Mouse (Mus musculus): ENCODE measurements at regions not wholly inside any gene's neighbourhood (a gene's known extent, or its start where the extent isn't known, plus 50 kb on each side); places are given as distances from the start of the nearest gene placed in this dataset.

DNA sequence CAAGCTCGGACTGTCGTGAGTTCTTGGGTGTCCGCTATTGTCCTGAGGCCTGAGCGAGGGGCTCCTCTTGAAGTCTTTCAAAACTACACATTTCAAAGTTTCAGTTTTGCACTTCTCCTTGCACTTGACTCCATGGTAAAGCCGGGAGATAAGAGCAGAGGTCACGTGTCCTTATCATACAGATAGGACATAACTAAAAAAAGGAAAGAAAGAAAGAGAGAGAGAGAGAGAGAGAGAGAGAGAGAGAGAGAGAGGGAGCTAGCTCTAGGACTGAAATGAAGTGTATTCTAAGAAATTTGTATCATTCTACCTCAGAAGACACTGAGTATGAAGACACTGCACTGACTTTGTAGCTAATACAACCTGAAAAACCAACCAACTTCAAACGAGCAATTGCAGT, 114.8 kb upstream of the Spred2 start:
- Histone ChIP-seq H3K27ac (ENCODE audit: control insufficient read depth, insufficient read depth, low read depth, low read length) (no peak overlapping the region), H3K36me3 (ENCODE audit: control insufficient read depth, insufficient read depth, low read length) (no peaks in the 10 kb centered on the region), H3K4me1 (ENCODE audit: control insufficient read depth, insufficient read depth, low read length) (no peaks in the 10 kb centered on the region), H3K27me3 (ENCODE audit: control insufficient read depth, insufficient read depth, low read length) (no peaks in the 10 kb centered on the region), H3K4me3 (ENCODE audit: control insufficient read depth, low read depth, low read length) (no peak overlapping the region)
- TF ChIP-seq CTCF (IDR thresholded peaks at IDR 0.05; ENCODE audit: control insufficient read depth, insufficient read depth, insufficient replicate concordance, low read depth, low read length): no peak
- no peak for TF ChIP-seq POLR2A (IDR thresholded peaks at IDR 0.05; ENCODE audit: control insufficient read depth, low read depth, low read length)

DNA sequence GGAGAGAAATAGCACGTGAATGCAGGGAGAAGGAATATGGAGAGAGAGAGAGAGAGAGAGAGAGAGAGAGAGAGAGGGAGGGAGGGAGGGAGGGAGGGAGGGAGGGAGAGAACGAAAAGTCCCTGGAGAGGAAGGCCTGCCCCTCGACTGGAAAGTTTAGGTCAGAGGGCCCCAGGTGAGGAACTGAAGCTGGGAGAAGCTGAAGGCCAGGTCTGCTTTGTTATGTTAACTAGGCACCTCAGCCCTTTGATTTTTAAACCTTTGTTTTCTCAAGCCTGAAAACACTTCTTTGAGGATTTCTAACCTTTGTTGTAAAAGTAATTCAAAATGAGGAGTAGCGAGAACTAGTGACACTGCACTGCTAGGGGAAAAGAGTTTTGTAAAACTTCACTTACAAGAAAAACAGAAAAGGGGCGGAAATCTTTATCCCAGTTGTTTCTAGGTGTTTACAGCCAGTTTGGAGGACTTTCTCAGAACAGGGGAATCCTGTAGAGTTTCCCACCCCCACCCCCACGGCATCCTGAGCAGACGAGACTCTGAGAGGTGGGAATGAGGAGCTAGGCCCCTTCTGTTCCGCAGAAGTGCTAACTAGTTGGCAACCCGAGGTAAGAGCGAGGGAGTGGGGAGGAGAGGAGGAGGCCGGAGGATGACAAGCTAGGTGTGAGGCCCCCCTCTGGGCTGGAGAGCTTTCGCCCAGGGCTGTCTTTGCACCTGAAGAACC, 112.7 kb upstream of the Spred2 start:
- Histone ChIP-seq H3K27me3 (ENCODE audit: control insufficient read depth, insufficient read depth, low read length) (no peaks in the 10 kb centered on the region), H3K27ac (ENCODE audit: control insufficient read depth, insufficient read depth, low read depth, low read length) (no peak overlapping the region), H3K4me3 (ENCODE audit: control insufficient read depth, low read depth, low read length) (no peak overlapping the region), H3K4me1 (ENCODE audit: control insufficient read depth, insufficient read depth, low read length) (peaks cover under 1% of the 10 kb centered on the region; the same call in 1 of the 2 replicates), H3K36me3 (ENCODE audit: control insufficient read depth, insufficient read depth, low read length) (no peaks in the 10 kb centered on the region)
- TF ChIP-seq CTCF (IDR thresholded peaks at IDR 0.05; ENCODE audit: control insufficient read depth, insufficient read depth, insufficient replicate concordance, low read depth, low read length) (no peak), POLR2A (IDR thresholded peaks at IDR 0.05; ENCODE audit: control insufficient read depth, low read depth, low read length) (no peak)

DNA sequence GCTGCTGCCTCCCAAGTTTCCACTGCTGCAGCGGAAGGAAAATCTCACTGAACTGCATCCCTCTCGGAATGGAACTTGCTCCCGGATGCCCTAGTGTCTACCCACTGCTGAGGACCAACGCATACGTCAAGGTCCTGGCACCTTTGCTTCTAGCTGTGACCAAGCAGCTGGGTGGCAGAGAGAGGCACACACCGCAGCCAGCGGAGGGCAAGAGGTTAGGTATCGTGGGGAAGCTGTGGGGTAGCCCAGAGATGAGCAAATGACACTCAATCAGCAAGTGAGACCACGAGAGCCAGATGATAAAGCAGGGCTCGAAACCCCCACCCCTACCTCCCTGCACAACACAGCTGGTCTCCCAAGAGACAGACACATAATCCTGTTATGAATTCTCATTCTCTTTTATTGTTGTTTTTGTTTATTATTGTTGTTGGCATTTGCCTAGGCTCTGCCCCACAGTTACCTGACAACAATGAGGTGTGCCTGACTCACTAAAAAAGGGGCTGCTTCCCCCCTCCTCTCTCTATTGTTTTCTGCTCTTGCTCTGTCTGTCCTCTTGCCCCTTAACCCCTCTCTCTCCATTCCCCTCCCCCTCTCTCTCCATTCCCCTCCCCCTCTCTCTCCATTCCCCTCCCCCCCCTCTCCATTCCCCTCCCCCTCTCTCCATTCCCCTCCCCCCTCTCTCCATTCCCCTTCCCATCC, 112.0 kb upstream of the Spred2 start:
- TF ChIP-seq POLR2A (IDR thresholded peaks at IDR 0.05; ENCODE audit: control insufficient read depth, low read depth, low read length) (no peak), CTCF (IDR thresholded peaks at IDR 0.05; ENCODE audit: control insufficient read depth, insufficient read depth, insufficient replicate concordance, low read depth, low read length) (no peak)
- Histone ChIP-seq H3K4me3 (ENCODE audit: control insufficient read depth, low read depth, low read length) (no peak overlapping the region), H3K36me3 (ENCODE audit: control insufficient read depth, insufficient read depth, low read length) (no peaks in the 10 kb centered on the region), H3K4me1 (ENCODE audit: control insufficient read depth, insufficient read depth, low read length) (peaks cover 4% of the 10 kb centered on the region; the same call in 1 of the 2 replicates), H3K27me3 (ENCODE audit: control insufficient read depth, insufficient read depth, low read length) (no peaks in the 10 kb centered on the region), H3K27ac (ENCODE audit: control insufficient read depth, insufficient read depth, low read depth, low read length) (no peak overlapping the region)

- Histone ChIP-seq H3K27ac (ENCODE audit: control insufficient read depth, insufficient read depth, low read depth, low read length) (no peak overlapping the region), H3K27me3 (ENCODE audit: control insufficient read depth, insufficient read depth, low read length) (no peaks in the 10 kb centered on the region)
- TF ChIP-seq CTCF (IDR thresholded peaks at IDR 0.05; ENCODE audit: control insufficient read depth, insufficient read depth, insufficient replicate concordance, low read depth, low read length) (no peak), POLR2A (IDR thresholded peaks at IDR 0.05; ENCODE audit: control insufficient read depth, low read depth, low read length) (no peak)
These were observed 110.6 kb upstream of the Spred2 start for GRCm38 (mm10) chr11:19813549-19813948.

DNA sequence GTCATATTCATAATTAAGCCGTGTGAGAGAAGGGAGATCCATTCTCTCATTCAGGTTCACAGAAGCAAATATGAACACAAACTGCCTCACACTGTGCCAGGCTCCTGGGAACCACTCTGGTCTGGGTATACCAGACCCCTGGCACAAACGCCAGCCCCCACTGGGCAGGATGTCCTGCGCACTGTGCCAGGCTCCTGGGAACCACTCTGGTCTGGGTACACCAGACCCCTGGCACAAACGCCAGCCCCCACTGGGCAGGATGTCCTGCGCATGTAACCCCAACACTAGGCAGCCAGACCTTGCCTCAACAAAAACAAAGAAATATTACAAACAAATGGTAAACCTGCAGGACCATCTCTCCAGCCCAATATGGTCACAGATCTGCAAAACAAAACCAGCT, 101.2 kb upstream of the Spred2 start:
- Histone ChIP-seq H3K27ac (ENCODE audit: control insufficient read depth, insufficient read depth, low read depth, low read length) (no peak overlapping the region), H3K4me3 (ENCODE audit: control insufficient read depth, low read depth, low read length) (no peak overlapping the region), H3K4me1 (ENCODE audit: control insufficient read depth, insufficient read depth, low read length) (no peaks in the 10 kb centered on the region; the same call in 1 of the 2 replicates), H3K36me3 (ENCODE audit: control insufficient read depth, insufficient read depth, low read length) (no peaks in the 10 kb centered on the region), H3K27me3 (ENCODE audit: control insufficient read depth, insufficient read depth, low read length) (no peaks in the 10 kb centered on the region)
- TF ChIP-seq POLR2A (IDR thresholded peaks at IDR 0.05; ENCODE audit: control insufficient read depth, low read depth, low read length) (no peak), CTCF (IDR thresholded peaks at IDR 0.05; ENCODE audit: control insufficient read depth, insufficient read depth, insufficient replicate concordance, low read depth, low read length) (no peak)

More at GRCm38 (mm10) chr11:19813549-19813948, 110.6 kb upstream of the Spred2 start:
- no peak overlapping the region for H3K4me3 ChIP-seq (ENCODE audit: control insufficient read depth, low read depth, low read length)
- peaks cover 4% of the 10 kb centered on the region; the same call in 1 of the 2 replicates for H3K4me1 ChIP-seq (ENCODE audit: control insufficient read depth, insufficient read depth, low read length)
- no peaks in the 10 kb centered on the region for H3K36me3 ChIP-seq (ENCODE audit: control insufficient read depth, insufficient read depth, low read length)

DNA sequence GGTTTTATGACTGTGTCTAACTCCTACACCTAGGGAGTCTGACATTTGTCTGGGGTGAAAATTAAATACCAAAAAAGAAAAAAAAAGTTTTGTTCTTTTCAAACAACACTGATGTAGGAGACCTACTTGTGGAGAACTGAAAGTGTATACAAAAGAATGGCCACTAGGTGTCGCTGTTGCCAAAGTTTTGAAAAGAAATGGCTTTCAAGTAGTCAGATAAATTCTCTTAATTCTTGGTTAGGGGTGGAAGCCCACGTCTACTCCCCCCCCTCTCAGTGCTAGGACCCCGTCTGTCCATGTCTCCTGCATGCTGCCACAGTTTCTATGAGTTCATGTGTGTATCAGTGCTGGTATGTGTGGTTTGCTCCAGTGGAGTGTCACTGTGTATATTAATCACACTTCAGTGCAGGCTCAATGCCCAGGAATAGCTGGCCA, 100.7 kb upstream of the Spred2 start:
- TF ChIP-seq CTCF (IDR thresholded peaks at IDR 0.05; ENCODE audit: control insufficient read depth, insufficient read depth, insufficient replicate concordance, low read depth, low read length) (peak; percentile 28; the same call in 1 of the 2 replicates), POLR2A (IDR thresholded peaks at IDR 0.05; ENCODE audit: control insufficient read depth, low read depth, low read length) (no peak)
- Histone ChIP-seq H3K4me1 (ENCODE audit: control insufficient read depth, insufficient read depth, low read length) (no peaks in the 10 kb centered on the region; the same call in 1 of the 2 replicates), H3K27ac (ENCODE audit: control insufficient read depth, insufficient read depth, low read depth, low read length) (no peak overlapping the region), H3K4me3 (ENCODE audit: control insufficient read depth, low read depth, low read length) (no peak overlapping the region), H3K27me3 (ENCODE audit: control insufficient read depth, insufficient read depth, low read length) (no peaks in the 10 kb centered on the region), H3K36me3 (ENCODE audit: control insufficient read depth, insufficient read depth, low read length) (no peaks in the 10 kb centered on the region)

- Histone ChIP-seq H3K27ac (ENCODE audit: control insufficient read depth, insufficient read depth, low read depth, low read length) (no peak overlapping the region), H3K4me1 (ENCODE audit: control insufficient read depth, insufficient read depth, low read length) (no peaks in the 10 kb centered on the region; the same call in 1 of the 2 replicates), H3K4me3 (ENCODE audit: control insufficient read depth, low read depth, low read length) (no peak overlapping the region), H3K27me3 (ENCODE audit: control insufficient read depth, insufficient read depth, low read length) (no peaks in the 10 kb centered on the region), H3K36me3 (ENCODE audit: control insufficient read depth, insufficient read depth, low read length) (no peaks in the 10 kb centered on the region)
- no peak for TF ChIP-seq CTCF (IDR thresholded peaks at IDR 0.05; ENCODE audit: control insufficient read depth, insufficient read depth, insufficient replicate concordance, low read depth, low read length)
These were observed 97.5 kb upstream of the Spred2 start for GRCm38 (mm10) chr11:19826481-19827185.

Measured in testis, adult 2 months (tissue).